Mouse (Mus musculus) liver, embryonic 16.5 days (tissue): ENCODE data around the gene Cfap221. TPM values are rescaled to one million over a fixed set of nuclear protein-coding genes. Genes with fewer than 3 reads are reported as not detected.
A peak's percentile ranks its signal among the peaks of the same experiment; 100 is the strongest.

Source experiments
- ATAC-seq: fragments of 200-750 bp; cut with Nextera tagmentation; 2 replicates; pipeline ENCODE4 v1.8.0; 2017; ENCODE audit warnings: low read depth, mild to moderate bottlenecking, moderate number of reproducible peaks, moderate library complexity
- H3K27ac ChIP-seq: fragments of 300-500 bp; sonication (generic); 2 replicates; pipeline ENCODE4 v1.5.1; 2014; ENCODE audit warnings: mild to moderate bottlenecking, low read length
- H3K27me3 ChIP-seq: fragments of 300-500 bp; sonication (generic); 2 replicates; pipeline ENCODE4 v1.6.1; 2014; ENCODE audit warnings: low read depth, low read length, mixed read lengths; ENCODE audit not compliant: control insufficient read depth, insufficient read depth
- H3K36me3 ChIP-seq: fragments of 300-500 bp; sonication (generic); 2 replicates; pipeline ENCODE4 v1.6.1; 2014; ENCODE audit warnings: mild to moderate bottlenecking; ENCODE audit not compliant: control insufficient read depth, insufficient read depth
- H3K4me1 ChIP-seq: fragments of 300-500 bp; sonication (generic); 2 replicates; pipeline ENCODE4 v1.6.1; 2014; ENCODE audit warnings: low read depth, low read length, mixed read lengths; ENCODE audit not compliant: control insufficient read depth
- H3K4me2 ChIP-seq: fragments of 300-500 bp; sonication (generic); 2 replicates; pipeline ENCODE4 v1.6.1; 2014; ENCODE audit warnings: low read depth, low read length, mixed read lengths
- H3K4me3 ChIP-seq: fragments of 300-500 bp; sonication (generic); 2 replicates; pipeline ENCODE4 v1.5.1; 2014; ENCODE audit warnings: low read depth, mild to moderate bottlenecking, low read length
- H3K9ac ChIP-seq: fragments of 300-500 bp; sonication (generic); 2 replicates; pipeline ENCODE4 v1.6.1; 2014; ENCODE audit warnings: low read depth, low read length
- H3K9me3 ChIP-seq: fragments of 300-500 bp; sonication (generic); replicated peaks from 2 replicates; pipeline ENCODE4 v1.6.1; 2016; ENCODE audit warnings: low read length; ENCODE audit not compliant: control insufficient read depth
- WGBS: fragments of 180-500 bp; shearing (Covaris S2); extraction: QIAGEN DNeasy Blood & Tissue Kit; methylation state at CpG from one replicate; pipeline ENCODE4 v1.1.7; 2014; ENCODE audit not compliant: insufficient replicate concordance; 5-methylcytosine and 5-hydroxymethylcytosine counted together
- polyA plus RNA-seq: library from polyadenylated mRNA; unstranded; fragments of >200 nt; fragmentation: Nextera tagmentation; extraction: Ambion mirVana; gene quantifications from 2 replicates; pipeline ENCODE4 v1.2.1, GENCODE M21; 2015

Cfap221 gene
- polyA plus RNA-seq, 1 experiment from 2014 or later = not detected

GRCm38 (mm10) chr1:120032804-120033468, 35.9 kb upstream of the Cfap221 start:
- ATAC-seq = peak; percentile 80
- H3K4me2 ChIP-seq = no peak overlapping the region
- H3K4me1 ChIP-seq = peaks cover 6% of the 10 kb centered on the region; the same call in 1 of the 2 replicates
- H3K36me3 ChIP-seq = no peaks in the 10 kb centered on the region
- 32% methylated on average over 10 of the region's 10 CpGs for WGBS
- no peaks in the 10 kb centered on the region for H3K9me3 ChIP-seq
- H3K4me3 ChIP-seq = no peak overlapping the region
- no peaks in the 10 kb centered on the region for H3K27me3 ChIP-seq
- H3K27ac ChIP-seq = no peak overlapping the region
- H3K9ac ChIP-seq = no peak overlapping the region

- ATAC-seq = no peak
- Histone ChIP-seq H3K4me2 (no peak overlapping the region), H3K27me3 (no peaks in the 10 kb centered on the region), H3K9ac (no peak overlapping the region), H3K27ac (no peak overlapping the region), H3K36me3 (no peaks in the 10 kb centered on the region), H3K4me1 (peaks cover 6% of the 10 kb centered on the region; the same call in 1 of the 2 replicates), H3K4me3 (no peak overlapping the region), H3K9me3 (no peaks in the 10 kb centered on the region)
- WGBS = 46% methylated on average over 3 of the region's 3 CpGs
Measured at GRCm38 (mm10) chr1:120030474-120030873, 33.4 kb upstream of the Cfap221 start.

- no peak for ATAC-seq
- H3K27me3 ChIP-seq = no peaks in the 10 kb centered on the region
- H3K4me2 ChIP-seq = no peak overlapping the region
- 48% methylated on average over 4 of the region's 4 CpGs for WGBS
- H3K4me3 ChIP-seq = no peak overlapping the region
- H3K4me1 ChIP-seq = no peaks in the 10 kb centered on the region
- H3K36me3 ChIP-seq = no peaks in the 10 kb centered on the region
- no peak overlapping the region for H3K9ac ChIP-seq
- no peaks in the 10 kb centered on the region for H3K9me3 ChIP-seq
- H3K27ac ChIP-seq = no peak overlapping the region
Measured at GRCm38 (mm10) chr1:120027693-120028092, 30.7 kb upstream of the Cfap221 start.

- Histone ChIP-seq H3K4me1 (no peaks in the 10 kb centered on the region), H3K9ac (no peak overlapping the region), H3K27ac (no peak overlapping the region), H3K27me3 (no peaks in the 10 kb centered on the region), H3K4me2 (no peak overlapping the region), H3K4me3 (no peak overlapping the region), H3K36me3 (no peaks in the 10 kb centered on the region), H3K9me3 (no peaks in the 10 kb centered on the region)
- WGBS = 12% methylated on average over 2 of the region's 2 CpGs
- ATAC-seq = peak; percentile 22; the same call in 1 of the 2 replicates
Measured at GRCm38 (mm10) chr1:120025050-120025439, 28.0 kb upstream of the Cfap221 start.

- no peak overlapping the region for H3K4me3 ChIP-seq
- WGBS = 49% methylated on average over 10 of the region's 10 CpGs
- H3K9ac ChIP-seq = no peak overlapping the region
- H3K27ac ChIP-seq = peak overlapping the region; percentile 36; the same call in 1 of the 2 replicates
- H3K4me2 ChIP-seq = no peak overlapping the region
- H3K36me3 ChIP-seq = no peaks in the 10 kb centered on the region
- no peaks in the 10 kb centered on the region for H3K9me3 ChIP-seq
- ATAC-seq = peak; percentile 44; the same call in 1 of the 2 replicates
- no peaks in the 10 kb centered on the region for H3K4me1 ChIP-seq
- H3K27me3 ChIP-seq = no peaks in the 10 kb centered on the region
Measured at GRCm38 (mm10) chr1:120024331-120025049, 27.5 kb upstream of the Cfap221 start.

- H3K36me3 ChIP-seq = no peaks in the 10 kb centered on the region
- no peak overlapping the region for H3K9ac ChIP-seq
- H3K4me1 ChIP-seq = no peaks in the 10 kb centered on the region
- H3K4me2 ChIP-seq = no peak overlapping the region
- no peak overlapping the region for H3K27ac ChIP-seq
- no peaks in the 10 kb centered on the region for H3K27me3 ChIP-seq
- H3K9me3 ChIP-seq = no peaks in the 10 kb centered on the region
- WGBS = 75% methylated on average over 17 of the region's 17 CpGs
- ATAC-seq = no peak
- H3K4me3 ChIP-seq = no peak overlapping the region
Measured at GRCm38 (mm10) chr1:120021951-120022350, 24.9 kb upstream of the Cfap221 start.

GRCm38 (mm10) chr1:120020322-120020897, 23.4 kb upstream of the Cfap221 start:
- Histone ChIP-seq H3K4me3 (no peak overlapping the region), H3K4me2 (no peak overlapping the region), H3K9ac (no peak overlapping the region), H3K27ac (no peak overlapping the region), H3K4me1 (no peaks in the 10 kb centered on the region), H3K27me3 (no peaks in the 10 kb centered on the region), H3K36me3 (no peaks in the 10 kb centered on the region), H3K9me3 (no peaks in the 10 kb centered on the region)
- no peak for ATAC-seq
- 28% methylated on average over 7 of the region's 7 CpGs for WGBS

GRCm38 (mm10) chr1:120019428-120019827, 22.4 kb upstream of the Cfap221 start:
- 68% methylated on average over 12 of the region's 12 CpGs for WGBS
- ATAC-seq = no peak
- H3K36me3 ChIP-seq = no peaks in the 10 kb centered on the region
- H3K27ac ChIP-seq = no peak overlapping the region
- H3K9ac ChIP-seq = no peak overlapping the region
- no peaks in the 10 kb centered on the region for H3K9me3 ChIP-seq
- H3K4me2 ChIP-seq = no peak overlapping the region
- H3K4me3 ChIP-seq = no peak overlapping the region
- no peaks in the 10 kb centered on the region for H3K4me1 ChIP-seq
- H3K27me3 ChIP-seq = no peaks in the 10 kb centered on the region

GRCm38 (mm10) chr1:120018900-120019299, 21.9 kb upstream of the Cfap221 start:
- ATAC-seq = no peak
- 54% methylated on average over 3 of the region's 3 CpGs for WGBS
- H3K27me3 ChIP-seq = no peaks in the 10 kb centered on the region
- no peak overlapping the region for H3K27ac ChIP-seq
- H3K9ac ChIP-seq = no peak overlapping the region
- no peaks in the 10 kb centered on the region for H3K4me1 ChIP-seq
- no peak overlapping the region for H3K4me2 ChIP-seq
- no peak overlapping the region for H3K4me3 ChIP-seq
- no peaks in the 10 kb centered on the region for H3K9me3 ChIP-seq
- no peaks in the 10 kb centered on the region for H3K36me3 ChIP-seq
